Mouse (Mus musculus): ENCODE data around the gene Ndufs8.

GRCm38 (mm10) chr19:3926279-3926678 lies 13.7 kb upstream of the Ndufs8 start:
- peak; percentile 72 for TF ChIP-seq CTCF (IDR thresholded peaks at IDR 0.05)
- TF ChIP-seq EP300 (IDR thresholded peaks at IDR 0.05), result peak; percentile 91
